Mouse (Mus musculus) midbrain, embryonic 14.5 days (tissue): ENCODE data around the gene Ass1. TPM values are rescaled to one million over a fixed set of nuclear protein-coding genes. Genes with fewer than 3 reads are reported as not detected.

Source experiments
- ATAC-seq: fragments of 200-750 bp; cut with Nextera tagmentation; 2 replicates; pipeline ENCODE4 v1.8.0; 2017; ENCODE audit warnings: moderate number of reproducible peaks, moderate library complexity; ENCODE audit not compliant: low FRiP score, low TSS enrichment
- DNase-seq: peaks from one replicate; pipeline ENCODE4 v3.0.0-alpha.2; 2015
- H3K27ac ChIP-seq: fragments of 300-500 bp; sonication (generic); replicated peaks from 2 replicates; pipeline ENCODE4 v1.5.1; 2014; ENCODE audit warnings: mild to moderate bottlenecking, low read depth, low read length, moderate library complexity
- H3K27me3 ChIP-seq: fragments of 300-500 bp; sonication (generic); 2 replicates; pipeline ENCODE4 v1.6.1; 2014; ENCODE audit warnings: low read length, control low read depth, mixed read lengths; ENCODE audit not compliant: control insufficient read depth, insufficient read depth
- H3K36me3 ChIP-seq: fragments of 300-500 bp; sonication (generic); 2 replicates; pipeline ENCODE4 v1.6.1; 2014; ENCODE audit warnings: low read length, control low read depth; ENCODE audit not compliant: control insufficient read depth, insufficient read depth
- H3K4me1 ChIP-seq: fragments of 300-500 bp; sonication (generic); 2 replicates; pipeline ENCODE4 v1.6.1; 2014; ENCODE audit warnings: mild to moderate bottlenecking, antibody characterized with exemption, low read length, control low read depth; ENCODE audit not compliant: control insufficient read depth, insufficient read depth
- H3K4me2 ChIP-seq: fragments of 300-500 bp; sonication (generic); 2 replicates; pipeline ENCODE4 v1.6.1; 2014; ENCODE audit warnings: mild to moderate bottlenecking, low read length, moderate library complexity
- H3K4me3 ChIP-seq: fragments of 300-500 bp; sonication (generic); replicated peaks from 2 replicates; pipeline ENCODE4 v1.5.1; 2014; ENCODE audit warnings: low read depth, low read length
- H3K9ac ChIP-seq: fragments of 300-500 bp; sonication (generic); replicated peaks from 2 replicates; pipeline ENCODE4 v1.6.1; 2014; ENCODE audit warnings: mild to moderate bottlenecking, low read length, moderate library complexity
- H3K9me3 ChIP-seq: fragments of 300-500 bp; sonication (generic); 2 replicates; pipeline ENCODE4 v1.6.1; 2016; ENCODE audit warnings: low read length, control low read depth, mixed read lengths; ENCODE audit not compliant: control insufficient read depth
- WGBS: fragments of 180-500 bp; shearing (Covaris S2); extraction: QIAGEN DNeasy Blood & Tissue Kit; methylation state at CpG from one replicate; pipeline ENCODE4 v1.1.7; 2014; 5-methylcytosine and 5-hydroxymethylcytosine counted together
- polyA plus RNA-seq: library from polyadenylated mRNA; unstranded; fragments of >200 nt; fragmentation: Nextera tagmentation; extraction: Ambion mirVana; gene quantifications from 2 replicates; pipeline ENCODE4 v1.2.1, GENCODE M21; 2014

Gene Ass1
- polyA plus RNA-seq, 1 experiment from 2014 or later, result 7.4 TPM

DNA sequence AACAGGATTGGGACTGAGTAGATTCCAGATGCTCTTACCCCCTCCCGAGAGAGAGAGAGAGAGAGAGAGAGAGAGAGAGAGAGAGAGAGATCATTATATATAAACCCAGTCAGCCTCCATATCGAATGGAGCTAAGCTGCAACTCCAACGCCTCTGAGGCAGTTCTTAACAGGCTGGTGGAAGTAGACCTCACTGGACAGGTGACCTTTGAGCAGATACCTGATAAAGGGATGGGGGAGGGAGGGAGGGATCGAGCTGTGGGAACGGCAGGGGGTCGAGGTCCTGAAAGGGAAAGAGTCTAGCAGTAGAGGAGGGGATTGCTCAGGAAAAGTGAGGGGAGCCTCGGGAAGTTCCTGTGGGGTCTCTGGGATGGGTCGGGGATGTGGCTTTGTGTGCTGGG lies 8.0 kb upstream of the Ass1 start:
- DNase-seq (no peak), ATAC-seq (no peak)
- no peak overlapping the region for H3K4me3 ChIP-seq
- H3K27ac ChIP-seq, result no peak overlapping the region
- H3K4me1 ChIP-seq, result 0 out of 2 replicates have a peak, but pooled peaks cover 4% of the 10 kb centered on the region
- H3K9me3 ChIP-seq, result no peaks in the 10 kb centered on the region
- no peaks in the 10 kb centered on the region for H3K36me3 ChIP-seq
- no peak overlapping the region for H3K9ac ChIP-seq
- H3K27me3 ChIP-seq, result peaks cover 41% of the 10 kb centered on the region
- H3K4me2 ChIP-seq, result no peak overlapping the region
- WGBS, result 37% methylated on average over 8 of the region's 8 CpGs

DNA sequence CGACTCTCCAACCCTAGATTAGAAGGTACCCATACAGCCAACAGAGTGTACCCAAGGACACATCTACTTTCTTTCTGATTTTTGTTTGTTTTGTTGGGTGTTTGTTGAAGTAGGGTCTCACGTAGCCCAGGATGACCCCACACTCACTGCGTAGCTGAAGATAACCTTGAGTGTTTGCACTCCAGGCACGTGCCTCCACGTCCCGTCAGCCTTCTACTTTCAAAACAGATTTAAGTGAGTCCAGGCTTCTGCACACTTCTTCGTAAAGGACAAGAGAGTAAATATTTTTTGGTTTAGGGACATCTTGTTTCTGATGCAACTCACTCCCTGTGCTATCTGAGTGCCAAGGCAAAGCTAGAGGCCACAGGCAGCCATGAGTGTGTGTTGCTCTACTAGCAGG lies 6.8 kb upstream of the Ass1 start:
- Histone ChIP-seq H3K4me3 (no peak overlapping the region), H3K4me1 (0 out of 2 replicates have a peak, but pooled peaks cover 4% of the 10 kb centered on the region), H3K9me3 (no peaks in the 10 kb centered on the region), H3K9ac (no peak overlapping the region), H3K36me3 (no peaks in the 10 kb centered on the region), H3K27ac (no peak overlapping the region), H3K4me2 (no peak overlapping the region), H3K27me3 (peaks cover 36% of the 10 kb centered on the region)
- no peak for DNase-seq
- 91% methylated on average over 7 of the region's 7 CpGs for WGBS
- no peak for ATAC-seq

DNA sequence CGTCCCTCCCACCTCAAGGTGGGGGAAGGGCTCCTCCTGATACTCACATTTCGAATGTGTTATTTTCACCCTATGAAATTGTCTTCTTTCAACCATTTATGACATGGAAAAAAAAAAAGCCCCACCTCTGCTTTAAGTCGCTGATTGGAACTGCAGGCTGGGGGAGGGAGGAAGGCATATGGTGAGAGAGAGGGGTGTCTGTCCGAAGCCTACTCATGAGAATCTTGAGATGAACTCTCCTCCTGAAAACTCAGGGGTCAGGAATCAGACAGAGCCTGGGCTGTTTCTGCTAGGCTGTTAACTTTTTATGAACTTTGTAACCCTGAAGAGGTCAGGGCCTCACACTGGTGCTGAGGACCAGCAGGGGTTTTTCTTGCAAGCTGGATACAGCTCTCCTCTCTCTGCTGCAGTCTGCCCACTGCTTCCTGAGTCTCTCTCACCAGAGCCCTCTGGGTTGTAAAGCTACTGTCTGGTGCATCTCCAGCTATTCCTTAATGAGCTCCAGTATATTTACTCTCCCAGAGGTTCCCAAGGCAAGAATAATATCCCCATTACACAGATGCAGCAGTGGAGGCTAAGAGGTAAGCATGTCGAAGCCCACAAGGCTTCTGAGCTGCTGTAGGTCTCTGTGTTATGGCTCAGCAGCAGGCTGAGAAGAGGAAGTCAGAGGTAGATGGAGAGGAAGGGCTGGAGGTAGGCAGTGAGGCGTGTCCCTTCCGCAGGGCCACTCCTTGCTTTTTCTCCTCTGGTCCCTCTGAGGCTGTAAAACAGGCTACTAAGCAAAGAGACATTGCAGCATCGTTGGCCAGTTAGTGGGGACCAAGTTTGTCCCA lies 6.1 kb upstream of the Ass1 start:
- H3K9me3 ChIP-seq, result no peaks in the 10 kb centered on the region
- DNase-seq (no peak), ATAC-seq (no peak)
- H3K27me3 ChIP-seq, result peaks cover 30% of the 10 kb centered on the region
- H3K27ac ChIP-seq, result no peak overlapping the region
- no peak overlapping the region for H3K4me3 ChIP-seq
- H3K36me3 ChIP-seq, result no peaks in the 10 kb centered on the region
- H3K4me1 ChIP-seq, result 0 out of 2 replicates have a peak, but pooled peaks cover 4% of the 10 kb centered on the region
- H3K4me2 ChIP-seq, result no peak overlapping the region
- H3K9ac ChIP-seq, result no peak overlapping the region
- 60% methylated on average over 8 of the region's 8 CpGs for WGBS

DNA sequence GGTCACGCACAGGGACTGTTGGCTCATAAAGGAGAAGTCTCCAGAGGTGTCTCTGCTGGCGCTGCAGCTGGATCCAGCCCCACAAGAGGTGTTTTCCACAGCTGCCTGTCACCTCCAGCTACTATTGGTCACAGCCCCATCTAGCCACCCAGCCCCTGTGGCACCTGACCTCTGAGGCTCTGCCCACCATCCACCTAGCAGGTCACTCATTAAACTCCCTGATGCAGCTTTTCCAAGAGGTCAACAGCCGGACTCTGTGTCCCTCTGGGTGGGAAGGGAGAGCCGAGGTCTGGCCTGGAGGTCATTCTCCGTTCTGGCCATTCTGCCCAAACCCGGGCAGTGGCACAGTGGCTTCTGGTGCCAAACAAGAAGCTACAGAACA lies 5.5 kb upstream of the Ass1 start:
- no peak overlapping the region for H3K4me2 ChIP-seq
- no peak overlapping the region for H3K27ac ChIP-seq
- H3K4me3 ChIP-seq, result no peak overlapping the region
- H3K9me3 ChIP-seq, result no peaks in the 10 kb centered on the region
- ATAC-seq, result no peak
- H3K4me1 ChIP-seq, result 0 out of 2 replicates have a peak, but pooled peaks cover 4% of the 10 kb centered on the region
- H3K9ac ChIP-seq, result no peak overlapping the region
- H3K27me3 ChIP-seq, result peaks cover 29% of the 10 kb centered on the region
- WGBS, result 79% methylated on average over 6 of the region's 6 CpGs
- no peaks in the 10 kb centered on the region for H3K36me3 ChIP-seq
- DNase-seq, result no peak

DNA sequence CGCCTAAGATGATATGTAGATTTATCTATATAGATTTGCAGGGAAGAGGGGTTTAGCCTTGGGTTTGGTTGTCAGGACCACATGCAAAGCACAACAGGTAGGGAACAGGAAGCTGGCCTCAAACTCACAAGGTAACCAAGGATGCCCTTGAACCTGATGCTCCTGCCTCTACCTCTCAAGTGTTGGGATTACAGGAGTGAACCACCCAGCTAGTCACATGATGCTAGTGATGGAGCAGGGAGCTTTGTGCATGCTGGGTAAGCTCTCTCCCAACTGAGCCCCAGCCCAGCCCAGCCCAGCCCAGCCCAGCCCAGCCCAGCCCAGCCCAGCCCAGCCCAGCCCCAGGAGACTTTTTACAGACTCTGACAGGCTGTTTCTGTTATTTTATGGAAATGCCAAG lies 2.5 kb upstream of the Ass1 start:
- H3K36me3 ChIP-seq, result no peaks in the 10 kb centered on the region
- ATAC-seq (no peak), DNase-seq (no peak)
- no peak overlapping the region for H3K27ac ChIP-seq
- no peak overlapping the region for H3K9ac ChIP-seq
- H3K27me3 ChIP-seq, result peaks cover 37% of the 10 kb centered on the region
- no peaks in the 10 kb centered on the region for H3K9me3 ChIP-seq
- no peak overlapping the region for H3K4me3 ChIP-seq
- WGBS, result 72% methylated on average over 1 of the region's 1 CpGs
- peaks cover 12% of the 10 kb centered on the region for H3K4me1 ChIP-seq
- no peak overlapping the region for H3K4me2 ChIP-seq

DNA sequence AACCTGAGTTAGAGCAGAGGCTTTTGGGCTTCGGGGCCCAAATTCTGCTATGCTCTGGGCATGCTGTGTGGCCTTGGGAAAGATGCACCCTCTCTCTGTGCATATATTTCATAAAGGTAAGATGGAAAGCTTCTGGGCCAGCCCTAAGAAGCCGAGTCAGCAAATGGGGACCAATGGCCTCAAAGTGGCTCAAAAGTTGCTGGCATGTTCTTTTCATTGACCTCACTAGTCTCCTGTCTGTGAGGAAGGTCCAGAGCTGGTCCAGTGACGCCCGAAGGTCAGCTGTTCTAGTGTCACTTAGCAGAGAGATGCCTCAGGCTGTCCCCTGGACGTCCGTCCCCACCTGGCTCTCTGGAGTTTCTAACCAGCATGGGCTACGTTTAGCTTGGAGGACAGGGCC lies 1.1 kb upstream of the Ass1 start:
- Histone ChIP-seq H3K27ac (no peak overlapping the region), H3K4me2 (no peak overlapping the region), H3K36me3 (no peaks in the 10 kb centered on the region), H3K9me3 (no peaks in the 10 kb centered on the region), H3K9ac (no peak overlapping the region), H3K4me3 (no peak overlapping the region), H3K27me3 (peaks cover 37% of the 10 kb centered on the region), H3K4me1 (peaks cover 12% of the 10 kb centered on the region)
- WGBS, result 73% methylated on average over 7 of the region's 7 CpGs
- ATAC-seq (no peak), DNase-seq (no peak)

DNA sequence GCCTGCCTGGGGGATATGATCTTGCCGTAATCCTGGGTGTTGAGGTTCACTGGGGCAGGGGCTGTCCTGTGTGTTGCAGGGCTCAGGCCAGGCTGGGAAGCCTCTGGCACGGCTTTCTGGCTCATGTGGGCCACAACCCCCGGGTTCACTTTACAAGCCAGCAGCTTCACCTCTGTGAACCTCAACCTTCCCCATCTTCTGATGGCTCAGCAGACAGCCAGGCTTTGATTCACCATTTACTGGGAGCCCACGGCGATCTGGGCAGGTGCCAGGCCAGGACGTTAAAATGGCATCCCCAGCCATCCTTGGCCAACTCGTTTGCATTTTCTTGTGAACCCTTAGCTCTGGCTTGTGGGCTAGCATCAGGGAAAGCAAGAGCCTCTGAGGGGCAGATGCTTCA lies 527 bp upstream of the Ass1 start:
- Histone ChIP-seq H3K27me3 (peaks cover 33% of the 10 kb centered on the region), H3K4me3 (peak overlapping the region; percentile 42), H3K36me3 (no peaks in the 10 kb centered on the region), H3K9me3 (no peaks in the 10 kb centered on the region), H3K9ac (peak overlapping the region; percentile 47), H3K4me1 (peaks cover 15% of the 10 kb centered on the region), H3K4me2 (peak overlapping the region; percentile 78), H3K27ac (no peak overlapping the region)
- no peak for ATAC-seq
- WGBS, result 28% methylated on average over 7 of the region's 7 CpGs
- DNase-seq, result no peak

DNA sequence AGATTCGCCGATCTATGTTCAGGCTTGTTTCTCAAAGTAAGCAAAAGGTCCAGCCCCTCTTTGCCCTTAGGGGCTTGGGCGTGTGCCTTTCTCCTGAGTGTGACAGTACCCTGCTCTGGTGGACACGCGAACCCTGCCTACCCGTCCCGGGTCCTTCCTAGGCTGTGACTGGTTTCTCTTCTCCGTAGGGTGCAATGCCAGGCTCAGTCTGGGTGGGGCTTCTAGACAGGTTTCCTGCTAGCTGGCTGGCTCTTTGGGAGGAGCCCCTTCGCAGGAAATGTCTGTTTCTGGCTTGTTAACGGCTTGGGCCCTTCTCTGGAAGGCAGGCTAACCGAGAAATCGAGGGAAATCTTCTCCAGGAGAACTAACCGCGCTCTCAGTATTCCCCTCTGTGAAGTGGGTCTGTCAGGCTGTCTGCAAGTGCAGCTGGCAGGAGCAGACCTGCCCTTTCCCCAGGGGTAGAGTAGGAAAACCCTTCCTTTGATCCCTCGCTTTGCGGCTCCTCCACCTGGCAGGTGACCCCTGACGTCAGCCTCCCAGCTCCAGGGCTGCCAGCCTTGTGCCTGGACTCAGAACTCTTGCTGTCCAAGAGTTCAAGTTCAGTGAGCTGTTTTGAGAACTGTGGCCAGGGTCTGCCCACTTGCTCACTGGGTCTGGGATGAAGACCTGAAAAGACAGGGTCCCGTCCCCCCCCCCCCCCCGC lies 827 bp downstream of the Ass1 start:
- Histone ChIP-seq H3K9me3 (no peaks in the 10 kb centered on the region), H3K27ac (no peak overlapping the region), H3K9ac (peak overlapping the region; percentile 47; the same call in 1 of the 2 replicates), H3K4me1 (peaks cover 21% of the 10 kb centered on the region), H3K36me3 (no peaks in the 10 kb centered on the region), H3K27me3 (peaks cover 30% of the 10 kb centered on the region), H3K4me2 (peak overlapping the region; percentile 78), H3K4me3 (peak overlapping the region; percentile 42; the same call in 1 of the 2 replicates)
- 14% methylated on average over 19 of the region's 19 CpGs for WGBS
- DNase-seq, result no peak
- no peak for ATAC-seq
